Mouse (Mus musculus) lung, postnatal 0 days (tissue): ENCODE measurements around the gene Robo2.

ENCODE experiments used
- CTCF ChIP-seq: IDR thresholded peaks from 2 replicates; pipeline ENCODE4 v1.5.1; 2016; ENCODE audit warnings: antibody characterized with exemption, mild to moderate bottlenecking
- EP300 ChIP-seq: IDR thresholded peaks from 2 replicates; pipeline ENCODE4 v1.6.1; 2016; ENCODE audit warnings: antibody characterized with exemption, mild to moderate bottlenecking, control low read depth

DNA sequence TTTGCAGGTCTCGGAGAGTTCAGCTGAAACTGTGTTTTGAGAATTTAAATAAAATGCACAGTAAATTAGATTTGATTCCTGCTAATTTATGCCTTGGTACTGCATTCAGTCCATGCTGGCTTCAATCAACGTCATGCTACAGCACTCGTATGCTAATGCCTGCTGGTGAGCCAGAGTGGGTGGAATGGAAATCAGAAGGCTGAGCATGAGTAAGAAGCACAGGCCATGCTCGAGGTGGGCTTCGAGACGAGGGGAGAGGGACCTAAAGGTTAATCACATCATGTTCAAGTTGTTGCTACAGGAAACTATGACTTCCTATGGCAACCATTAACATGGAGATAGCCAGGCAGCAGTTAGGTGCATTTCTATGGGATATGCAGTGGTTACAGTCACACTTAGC lies 420.4 kb downstream of the Robo2 start:
- TF ChIP-seq EP300 (no peak), CTCF (no peak)
